14 mouse cellular contexts compared by ENCODE assay signal in the genomic region with DNA sequence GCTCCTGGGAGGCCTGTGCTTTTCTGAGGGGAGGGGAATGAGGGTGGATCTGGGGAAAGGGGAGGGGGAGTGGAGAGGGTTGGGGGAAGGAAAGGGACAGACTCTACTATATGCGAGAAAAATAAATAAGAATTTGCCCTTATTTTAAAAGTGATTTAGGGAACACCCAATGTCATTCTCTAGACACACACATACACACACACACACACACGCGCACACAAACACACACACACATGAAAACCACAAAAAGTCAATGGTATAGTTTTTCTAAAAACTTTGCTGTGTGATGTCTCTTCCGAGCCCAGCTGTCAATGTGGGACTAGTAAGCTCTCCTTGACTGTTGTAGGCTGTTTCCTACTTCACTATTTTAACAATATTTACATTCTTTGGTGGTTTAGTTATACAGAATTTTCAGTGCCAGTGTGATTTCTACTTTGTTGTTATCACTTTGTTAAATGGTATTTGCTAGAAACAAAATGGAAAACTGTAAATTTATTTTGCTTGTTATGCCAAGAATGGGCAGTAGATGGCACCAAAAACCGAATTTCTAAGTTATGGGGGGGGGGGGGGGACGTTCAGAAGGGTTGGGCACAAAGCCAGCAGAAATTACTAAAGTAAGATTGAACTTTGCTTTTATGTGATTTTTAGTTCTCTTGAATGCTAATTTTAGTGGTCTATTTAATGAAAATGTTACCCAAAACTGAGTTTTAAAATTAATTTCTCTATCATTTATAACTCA. TPM values are rescaled to one million over a fixed set of nuclear protein-coding genes. Genes with fewer than 3 reads are reported as not detected.
DNase-seq lines count a peak whose midpoint lies in the region; ATAC-seq lines count a peak whose summit lies in the region.
"Not testable (repeated sequence)": the region's sequence is repeated elsewhere in the genome, so short reads cannot be mapped to it uniquely, and the experiment has no call there.
"Had no signal": no experiment of that assay in that cellular context is flagged by ENCODE, and none has a peak within 500 bp of the region (broad histone marks: within the 10 kb centered on the region; RNA-seq: fewer than 3 reads in every experiment).

No protein-coding gene starts in this region.

- H3K4me3 ChIP-seq in embryonic facial prominence, embryonic 11.5 days (ENCODE audit: low read depth, low read length); heart, embryonic 12.5 days; hindbrain, embryonic 14.5 days (replicated peaks; ENCODE audit: low read length); kidney, embryonic 15.5 days (replicated peaks); limb, embryonic 15.5 days; midbrain, embryonic 11.5 days (ENCODE audit: low read depth, low read length); neural tube, embryonic 12.5 days: not testable (repeated sequence)

- H3K9me3 ChIP-seq in embryonic facial prominence, embryonic 11.5 days (replicated peaks; ENCODE audit: control insufficient read depth, low read length); limb, embryonic 15.5 days: not testable (repeated sequence)
- peaks cover 15% of the 10 kb centered on the region for H3K9me3 ChIP-seq in heart, embryonic 12.5 days (replicated peaks)
- peaks cover 11% of the 10 kb centered on the region for H3K9me3 ChIP-seq in hindbrain, embryonic 14.5 days (ENCODE audit: control insufficient read depth, low read length)
- peaks cover 16% of the 10 kb centered on the region; the same call in 1 of the 2 replicates for H3K9me3 ChIP-seq in kidney, embryonic 15.5 days (replicated peaks)
- peaks cover 11% of the 10 kb centered on the region for H3K9me3 ChIP-seq in midbrain, embryonic 11.5 days (ENCODE audit: control insufficient read depth, low read length)
- peaks cover 13% of the 10 kb centered on the region for H3K9me3 ChIP-seq in neural tube, embryonic 12.5 days

- DNase-seq in embryonic facial prominence, embryonic 11.5 days (ENCODE audit: low spot score); hindbrain, embryonic 14.5 days (ENCODE audit: low spot score); midbrain, embryonic 11.5 days (ENCODE audit: low spot score, missing footprints): not testable (repeated sequence)

- WGBS in embryonic facial prominence, embryonic 11.5 days = 42% methylated on average over 5 of the region's 6 CpGs
- WGBS in heart, embryonic 12.5 days = 39% methylated on average over 6 of the region's 6 CpGs
- 37% methylated on average over 5 of the region's 6 CpGs for WGBS in hindbrain, embryonic 14.5 days
- 39% methylated on average over 6 of the region's 6 CpGs for WGBS in kidney, embryonic 15.5 days
- 39% methylated on average over 6 of the region's 6 CpGs for WGBS in limb, embryonic 15.5 days
- 36% methylated on average over 5 of the region's 6 CpGs for WGBS in midbrain, embryonic 11.5 days
- WGBS in neural tube, embryonic 12.5 days = 43% methylated on average over 6 of the region's 6 CpGs

- ATAC-seq in embryonic facial prominence, embryonic 11.5 days (replicated peaks; ENCODE audit: insufficient number of reproducible peaks, low FRiP score, low TSS enrichment, low read depth) = peak; percentile 83; the same call in 1 of the 2 replicates
- ATAC-seq in heart, embryonic 12.5 days (ENCODE audit: insufficient number of reproducible peaks, low FRiP score) = peak; percentile 61; the same call in 1 of the 2 replicates
- peak; percentile 82 for ATAC-seq in hindbrain, embryonic 14.5 days (ENCODE audit: low FRiP score)
- ATAC-seq in kidney, embryonic 15.5 days (replicated peaks; ENCODE audit: low FRiP score) = peak; percentile 70; the same call in 1 of the 2 replicates
- peak; percentile 79 for ATAC-seq in limb, embryonic 15.5 days (ENCODE audit: insufficient number of reproducible peaks, low FRiP score, low TSS enrichment, low read depth)
- ATAC-seq in midbrain, embryonic 11.5 days (ENCODE audit: low FRiP score) = peak; percentile 73
- peak; percentile 63; the same call in 1 of the 2 replicates for ATAC-seq in neural tube, embryonic 12.5 days (ENCODE audit: low FRiP score, low read depth)

- not testable (repeated sequence) for H3K4me2 ChIP-seq in embryonic facial prominence, embryonic 11.5 days (ENCODE audit: low read depth, low read length); heart, embryonic 12.5 days; hindbrain, embryonic 14.5 days (replicated peaks); kidney, embryonic 15.5 days; limb, embryonic 15.5 days; midbrain, embryonic 11.5 days; neural tube, embryonic 12.5 days (replicated peaks)

- not testable (repeated sequence) for H3K9ac ChIP-seq in embryonic facial prominence, embryonic 11.5 days (replicated peaks; ENCODE audit: low read length); heart, embryonic 12.5 days; hindbrain, embryonic 14.5 days; kidney, embryonic 15.5 days; limb, embryonic 15.5 days; midbrain, embryonic 11.5 days (ENCODE audit: low read length); neural tube, embryonic 12.5 days

- H3K27ac ChIP-seq in embryonic facial prominence, embryonic 11.5 days (replicated peaks; ENCODE audit: low read depth, low read length); heart, embryonic 12.5 days (ENCODE audit: poor library complexity, severe bottlenecking); hindbrain, embryonic 14.5 days; kidney, embryonic 15.5 days; limb, embryonic 15.5 days; midbrain, embryonic 11.5 days (ENCODE audit: low read depth, low read length); neural tube, embryonic 12.5 days: not testable (repeated sequence)

- H3K27me3 ChIP-seq in embryonic facial prominence, embryonic 11.5 days (ENCODE audit: control insufficient read depth, insufficient read depth, low read length); heart, embryonic 12.5 days (replicated peaks); hindbrain, embryonic 14.5 days (ENCODE audit: control insufficient read depth, insufficient read depth, low read length); kidney, embryonic 15.5 days; limb, embryonic 15.5 days; midbrain, embryonic 11.5 days (ENCODE audit: control insufficient read depth, insufficient read depth, low read length); neural tube, embryonic 12.5 days (replicated peaks): not testable (repeated sequence)

- not testable (repeated sequence) for H3K4me1 ChIP-seq in embryonic facial prominence, embryonic 11.5 days (ENCODE audit: control insufficient read depth, insufficient read depth, low read length); heart, embryonic 12.5 days (replicated peaks); hindbrain, embryonic 14.5 days (replicated peaks; ENCODE audit: control insufficient read depth, insufficient read depth, low read length); kidney, embryonic 15.5 days; limb, embryonic 15.5 days; midbrain, embryonic 11.5 days (ENCODE audit: control insufficient read depth, insufficient read depth, low read length); neural tube, embryonic 12.5 days

- H3K36me3 ChIP-seq in embryonic facial prominence, embryonic 11.5 days (replicated peaks; ENCODE audit: control insufficient read depth, insufficient read depth, low read depth, low read length); heart, embryonic 12.5 days; hindbrain, embryonic 14.5 days (replicated peaks; ENCODE audit: control insufficient read depth, insufficient read depth); kidney, embryonic 15.5 days; limb, embryonic 15.5 days; midbrain, embryonic 11.5 days (ENCODE audit: control insufficient read depth, insufficient read depth, low read length); neural tube, embryonic 12.5 days: not testable (repeated sequence)

RNA-seq across cellular contexts. Expression of a gene that starts 8.1 kb away (rescaled TPM):
- polyA plus RNA-seq in embryonic facial prominence, embryonic 11.5 days (2014; fragmentation: Nextera tagmentation; extraction: Ambion mirVana) = not detected in 2 replicates
- 0.14 TPM in 1 of 2 replicates, not detected in the other for polyA plus RNA-seq in heart, embryonic 12.5 days (2016; fragmentation: Nextera tagmentation; extraction: Ambion mirVana)
- polyA plus RNA-seq in hindbrain, embryonic 14.5 days (2014; fragmentation: Nextera tagmentation; extraction: Ambion mirVana) = not detected in 2 replicates
- polyA plus RNA-seq in kidney, embryonic 15.5 days (2015; fragmentation: Nextera tagmentation; extraction: Ambion mirVana) = not detected in 2 replicates
- polyA plus RNA-seq in limb, embryonic 15.5 days (2015; fragmentation: Nextera tagmentation; extraction: Ambion mirVana) = not detected in 2 replicates
- polyA plus RNA-seq in midbrain, embryonic 11.5 days (2014; fragmentation: Nextera tagmentation; extraction: Ambion mirVana) = not detected in 2 replicates
- polyA plus RNA-seq in neural tube, embryonic 12.5 days (2016; fragmentation: Nextera tagmentation; extraction: Ambion mirVana) = not detected in 2 replicates
- polyA plus RNA-seq: activated CD4-positive, CD25-positive, alpha-beta regulatory T cell, adult 4 months; CD4-positive, CD25-positive, alpha-beta regulatory T cell, adult 4 months; embryonic facial prominence, embryonic 10.5 days; forebrain, postnatal 0 days; G1E; macrophage; midbrain, embryonic 10.5 days had no signal

RNA-seq across cellular contexts. Expression of a gene that starts 46.0 kb away (rescaled TPM):
- not detected in 2 replicates for polyA plus RNA-seq in embryonic facial prominence, embryonic 11.5 days (2014; fragmentation: Nextera tagmentation; extraction: Ambion mirVana)
- not detected in 2 replicates for polyA plus RNA-seq in heart, embryonic 12.5 days (2016; fragmentation: Nextera tagmentation; extraction: Ambion mirVana)
- polyA plus RNA-seq in hindbrain, embryonic 14.5 days (2014; fragmentation: Nextera tagmentation; extraction: Ambion mirVana) = not detected in 2 replicates
- not detected in 2 replicates for polyA plus RNA-seq in kidney, embryonic 15.5 days (2015; fragmentation: Nextera tagmentation; extraction: Ambion mirVana)
- not detected in 2 replicates for polyA plus RNA-seq in limb, embryonic 15.5 days (2015; fragmentation: Nextera tagmentation; extraction: Ambion mirVana)
- polyA plus RNA-seq in midbrain, embryonic 11.5 days (2014; fragmentation: Nextera tagmentation; extraction: Ambion mirVana) = not detected in 2 replicates
- polyA plus RNA-seq in neural tube, embryonic 12.5 days (2016; fragmentation: Nextera tagmentation; extraction: Ambion mirVana) = not detected in 2 replicates
- polyA plus RNA-seq: activated CD4-positive, CD25-positive, alpha-beta regulatory T cell, adult 4 months; CD4-positive, CD25-positive, alpha-beta regulatory T cell, adult 4 months; embryonic facial prominence, embryonic 10.5 days; forebrain, postnatal 0 days; G1E; macrophage; midbrain, embryonic 10.5 days had no signal

RNA-seq across cellular contexts. Expression of a gene that starts 48.6 kb away (rescaled TPM):
- not detected in 2 replicates for polyA plus RNA-seq in embryonic facial prominence, embryonic 11.5 days (2014; fragmentation: Nextera tagmentation; extraction: Ambion mirVana)
- 0.10 and 0.17 TPM in 2 replicates for polyA plus RNA-seq in heart, embryonic 12.5 days (2016; fragmentation: Nextera tagmentation; extraction: Ambion mirVana)
- not detected in 2 replicates for polyA plus RNA-seq in hindbrain, embryonic 14.5 days (2014; fragmentation: Nextera tagmentation; extraction: Ambion mirVana)
- not detected in 2 replicates for polyA plus RNA-seq in kidney, embryonic 15.5 days (2015; fragmentation: Nextera tagmentation; extraction: Ambion mirVana)
- polyA plus RNA-seq in limb, embryonic 15.5 days (2015; fragmentation: Nextera tagmentation; extraction: Ambion mirVana) = not detected in 2 replicates
- not detected in 2 replicates for polyA plus RNA-seq in midbrain, embryonic 11.5 days (2014; fragmentation: Nextera tagmentation; extraction: Ambion mirVana)
- not detected in 2 replicates for polyA plus RNA-seq in neural tube, embryonic 12.5 days (2016; fragmentation: Nextera tagmentation; extraction: Ambion mirVana)
- polyA plus RNA-seq: activated CD4-positive, CD25-positive, alpha-beta regulatory T cell, adult 4 months; CD4-positive, CD25-positive, alpha-beta regulatory T cell, adult 4 months; embryonic facial prominence, embryonic 10.5 days; forebrain, postnatal 0 days; G1E; macrophage; midbrain, embryonic 10.5 days had no signal
